Mouse (Mus musculus) kidney, embryonic 16.5 days (tissue): ENCODE measurements at regions not wholly inside any gene's neighbourhood (a gene's known extent, or its start where the extent isn't known, plus 50 kb on each side); places are given as distances from the start of the nearest gene placed in this dataset.

Experiments
- ATAC-seq: fragments of 200-750 bp; cut with Nextera tagmentation; 2 replicates; pipeline ENCODE4 v1.8.0; 2017; ENCODE audit warnings: moderate TSS enrichment; ENCODE audit not compliant: low FRiP score, low TSS enrichment
- H3K27ac ChIP-seq: fragments of 300-500 bp; sonication (generic); 2 replicates; pipeline ENCODE4 v1.5.1; 2014; ENCODE audit warnings: low read length
- H3K27me3 ChIP-seq: fragments of 300-500 bp; sonication (generic); 2 replicates; pipeline ENCODE4 v1.6.1; 2014; ENCODE audit warnings: low read length, control low read depth, mixed read lengths; ENCODE audit not compliant: insufficient read depth
- H3K36me3 ChIP-seq: fragments of 300-500 bp; sonication (generic); 2 replicates; pipeline ENCODE4 v1.6.1; 2014; ENCODE audit warnings: low read length, control low read depth, mixed read lengths; ENCODE audit not compliant: insufficient read depth
- H3K4me1 ChIP-seq: fragments of 300-500 bp; sonication (generic); 2 replicates; pipeline ENCODE4 v1.6.1; 2014; ENCODE audit warnings: low read length, control low read depth, mixed read lengths; ENCODE audit not compliant: insufficient read depth
- H3K4me2 ChIP-seq: fragments of 300-500 bp; sonication (generic); replicated peaks from 2 replicates; pipeline ENCODE4 v1.6.1; 2014; ENCODE audit warnings: low read depth, low read length
- H3K4me3 ChIP-seq: fragments of 300-500 bp; sonication (generic); 2 replicates; pipeline ENCODE4 v1.5.1; 2014; ENCODE audit warnings: mild to moderate bottlenecking, low read length
- H3K9ac ChIP-seq: fragments of 300-500 bp; sonication (generic); replicated peaks from 2 replicates; pipeline ENCODE4 v1.6.1; 2014; ENCODE audit warnings: low read length
- H3K9me3 ChIP-seq: fragments of 300-500 bp; sonication (generic); 2 replicates; pipeline ENCODE4 v1.6.1; 2016; ENCODE audit warnings: low read length, control low read depth
- WGBS: fragments of 180-500 bp; shearing (Covaris S2); extraction: QIAGEN DNeasy Blood & Tissue Kit; methylation state at CpG from one replicate; pipeline ENCODE4 v1.1.7; 2014; 5-methylcytosine and 5-hydroxymethylcytosine counted together

GRCm38 (mm10) chr17:45932611-45933010, 99.6 kb downstream of the Vegfa start:
- no peak overlapping the region for H3K4me2 ChIP-seq
- H3K27me3 ChIP-seq: no peaks in the 10 kb centered on the region; the same call in 1 of the 2 replicates
- H3K4me3 ChIP-seq: no peak overlapping the region
- WGBS: 53% methylated on average over 6 of the region's 6 CpGs
- H3K4me1 ChIP-seq: peaks cover 46% of the 10 kb centered on the region
- H3K9me3 ChIP-seq: no peaks in the 10 kb centered on the region
- no peak overlapping the region for H3K9ac ChIP-seq
- H3K27ac ChIP-seq: no peak overlapping the region
- ATAC-seq: no peak
- no peaks in the 10 kb centered on the region for H3K36me3 ChIP-seq

- Histone ChIP-seq H3K4me1 (peaks cover 37% of the 10 kb centered on the region), H3K4me2 (no peak overlapping the region), H3K27me3 (no peaks in the 10 kb centered on the region), H3K4me3 (no peak overlapping the region), H3K27ac (no peak overlapping the region), H3K9ac (no peak overlapping the region; the same call in 1 of the 2 replicates), H3K36me3 (no peaks in the 10 kb centered on the region), H3K9me3 (no peaks in the 10 kb centered on the region)
- 41% methylated on average over 7 of the region's 7 CpGs for WGBS
- ATAC-seq: no peak
Measured at GRCm38 (mm10) chr17:45929591-45929990, 102.6 kb downstream of the Vegfa start.

- Histone ChIP-seq H3K27ac (no peak overlapping the region), H3K27me3 (no peaks in the 10 kb centered on the region), H3K36me3 (no peaks in the 10 kb centered on the region), H3K4me1 (peaks cover 36% of the 10 kb centered on the region), H3K4me3 (no peak overlapping the region), H3K4me2 (no peak overlapping the region), H3K9me3 (no peaks in the 10 kb centered on the region), H3K9ac (no peak overlapping the region)
- WGBS: 65% methylated on average over 8 of the region's 8 CpGs
- ATAC-seq: no peak
Measured at GRCm38 (mm10) chr17:45928903-45929477, 103.2 kb downstream of the Vegfa start.

- H3K36me3 ChIP-seq: no peaks in the 10 kb centered on the region
- H3K27ac ChIP-seq: no peak overlapping the region
- H3K4me2 ChIP-seq: no peak overlapping the region
- H3K9me3 ChIP-seq: no peaks in the 10 kb centered on the region
- WGBS: 70% methylated on average over 4 of the region's 4 CpGs
- no peak overlapping the region for H3K4me3 ChIP-seq
- H3K27me3 ChIP-seq: no peaks in the 10 kb centered on the region
- peaks cover 26% of the 10 kb centered on the region for H3K4me1 ChIP-seq
- H3K9ac ChIP-seq: no peak overlapping the region
- ATAC-seq: no peak
Measured at GRCm38 (mm10) chr17:45928013-45928412, 104.2 kb downstream of the Vegfa start.

GRCm38 (mm10) chr17:45925845-45926244, 106.3 kb downstream of the Vegfa start:
- 62% methylated on average over 6 of the region's 6 CpGs for WGBS

GRCm38 (mm10) chr17:45924595-45924994, 107.6 kb downstream of the Vegfa start:
- Histone ChIP-seq H3K36me3 (no peaks in the 10 kb centered on the region), H3K9me3 (no peaks in the 10 kb centered on the region), H3K4me1 (peaks cover 17% of the 10 kb centered on the region), H3K27ac (no peak overlapping the region), H3K27me3 (no peaks in the 10 kb centered on the region), H3K4me2 (no peak overlapping the region), H3K4me3 (no peak overlapping the region), H3K9ac (no peak overlapping the region)
- no peak for ATAC-seq
- WGBS: 93% methylated on average over 6 of the region's 6 CpGs

More at GRCm38 (mm10) chr17:45925845-45926244, 106.3 kb downstream of the Vegfa start:
- H3K4me3 ChIP-seq: no peak overlapping the region
- no peaks in the 10 kb centered on the region for H3K36me3 ChIP-seq
- no peak overlapping the region for H3K27ac ChIP-seq
- no peak overlapping the region for H3K4me2 ChIP-seq
- no peaks in the 10 kb centered on the region for H3K27me3 ChIP-seq
- no peak overlapping the region for H3K9ac ChIP-seq
- no peaks in the 10 kb centered on the region for H3K9me3 ChIP-seq
- no peak for ATAC-seq
- peaks cover 14% of the 10 kb centered on the region; the same call in 1 of the 2 replicates for H3K4me1 ChIP-seq

GRCm38 (mm10) chr17:45923217-45923730, 108.9 kb downstream of the Vegfa start:
- H3K27me3 ChIP-seq: no peaks in the 10 kb centered on the region
- no peak overlapping the region for H3K4me2 ChIP-seq
- ATAC-seq: no peak
- 64% methylated on average over 8 of the region's 8 CpGs for WGBS
- no peaks in the 10 kb centered on the region for H3K36me3 ChIP-seq
- H3K27ac ChIP-seq: no peak overlapping the region
- H3K9me3 ChIP-seq: no peaks in the 10 kb centered on the region
- H3K9ac ChIP-seq: no peak overlapping the region
- H3K4me1 ChIP-seq: peaks cover 11% of the 10 kb centered on the region
- H3K4me3 ChIP-seq: no peak overlapping the region

GRCm38 (mm10) chr17:45917647-45918046, 114.5 kb downstream of the Vegfa start:
- no peak for ATAC-seq
- WGBS: 96% methylated on average over 2 of the region's 2 CpGs
- H3K36me3 ChIP-seq: no peaks in the 10 kb centered on the region
- H3K4me3 ChIP-seq: no peak overlapping the region
- no peak overlapping the region for H3K27ac ChIP-seq
- no peaks in the 10 kb centered on the region for H3K9me3 ChIP-seq
- peaks cover 6% of the 10 kb centered on the region; the same call in 1 of the 2 replicates for H3K4me1 ChIP-seq
- no peaks in the 10 kb centered on the region for H3K27me3 ChIP-seq
- H3K9ac ChIP-seq: no peak overlapping the region
- no peak overlapping the region for H3K4me2 ChIP-seq

GRCm38 (mm10) chr17:45916937-45917336, 115.2 kb downstream of the Vegfa start:
- 66% methylated on average over 4 of the region's 4 CpGs for WGBS

GRCm38 (mm10) chr17:45914706-45915240, 117.4 kb downstream of the Vegfa start:
- Histone ChIP-seq H3K9me3 (peaks cover 6% of the 10 kb centered on the region), H3K4me1 (no peaks in the 10 kb centered on the region; the same call in 1 of the 2 replicates), H3K27me3 (no peaks in the 10 kb centered on the region), H3K36me3 (no peaks in the 10 kb centered on the region), H3K4me2 (no peak overlapping the region), H3K4me3 (no peak overlapping the region), H3K9ac (no peak overlapping the region), H3K27ac (no peak overlapping the region)
- 87% methylated on average over 9 of the region's 9 CpGs for WGBS
- no peak for ATAC-seq

More at GRCm38 (mm10) chr17:45916937-45917336, 115.2 kb downstream of the Vegfa start:
- Histone ChIP-seq H3K4me2 (no peak overlapping the region), H3K27me3 (no peaks in the 10 kb centered on the region), H3K9ac (no peak overlapping the region), H3K9me3 (peaks cover 6% of the 10 kb centered on the region), H3K4me3 (no peak overlapping the region), H3K36me3 (no peaks in the 10 kb centered on the region), H3K4me1 (peaks cover 6% of the 10 kb centered on the region; the same call in 1 of the 2 replicates), H3K27ac (no peak overlapping the region)
- ATAC-seq: no peak
